20 mouse cellular contexts compared by ENCODE assay signal in genomic region chr13:82039623-82040022, GRCm38 (mm10).
DNase-seq lines count a peak whose midpoint lies in the region; ATAC-seq and TF ChIP-seq lines count a peak whose summit lies in the region.
"Had no signal": no experiment of that assay in that cellular context is flagged by ENCODE, and none has a peak within 500 bp of the region (broad histone marks: within the 10 kb centered on the region; RNA-seq: fewer than 3 reads in every experiment).

No protein-coding gene starts in this region.

- no peak for DNase-seq in gastrocnemius, adult 2 months
- DNase-seq in gastrocnemius, postnatal 36 days = no peak
- DNase-seq in left cerebral cortex, adult 2 months (ENCODE audit: extremely low spot score in 1 of 2, low spot score in 2 of 2) = no peak
- DNase-seq in left cerebral cortex, adult 8-10 months (ENCODE audit: low spot score in 2 of 2) = no peak
- DNase-seq in midbrain, postnatal 0 days (ENCODE audit: low spot score) = peak; percentile 15
- no peak for DNase-seq in left cerebral cortex, adult 9 months (ENCODE audit: low spot score in 2 of 2)
- DNase-seq: adrenal gland, adult 2 months; cerebellum, adult 8-10 months; kidney, adult 8-10 months; kidney, postnatal 36 days; lung, adult 18-20 months; right cerebral cortex, postnatal 25 days had no signal

- no peaks in the 10 kb centered on the region for H3K36me3 ChIP-seq in midbrain, postnatal 0 days (ENCODE audit: insufficient read depth, low read length)
- H3K36me3 ChIP-seq in midbrain, embryonic 15.5 days (replicated peaks) = no peaks in the 10 kb centered on the region
- H3K36me3 ChIP-seq: embryonic facial prominence, embryonic 13.5 days; heart, embryonic 13.5 days; midbrain, embryonic 12.5 days; neural tube, embryonic 15.5 days had no signal

- H3K27ac ChIP-seq in gastrocnemius, adult 2 months = no peak overlapping the region
- H3K27ac ChIP-seq in left cerebral cortex, adult 2 months = no peak overlapping the region
- H3K27ac ChIP-seq in midbrain, postnatal 0 days (ENCODE audit: low read depth, low read length) = no peak overlapping the region
- H3K27ac ChIP-seq in midbrain, embryonic 15.5 days = no peak overlapping the region
- H3K27ac ChIP-seq in cortical plate, adult 2 months (ENCODE audit: insufficient read depth, low read length) = no peak overlapping the region
- H3K27ac ChIP-seq: embryonic facial prominence, embryonic 13.5 days; heart, embryonic 13.5 days; macrophage; midbrain, embryonic 12.5 days; neural tube, embryonic 15.5 days had no signal

- TF ChIP-seq POLR2A in cortical plate, adult 2 months (IDR thresholded peaks at IDR 0.05; ENCODE audit: extremely low read depth, insufficient read depth, low read length) = no peak

- no peaks in the 10 kb centered on the region for H3K4me1 ChIP-seq in midbrain, postnatal 0 days (ENCODE audit: insufficient read depth, low read length)
- no peaks in the 10 kb centered on the region for H3K4me1 ChIP-seq in midbrain, embryonic 15.5 days
- no peaks in the 10 kb centered on the region for H3K4me1 ChIP-seq in cortical plate, adult 2 months (ENCODE audit: control insufficient read depth, insufficient read depth, low read length)
- H3K4me1 ChIP-seq: heart, embryonic 13.5 days; midbrain, embryonic 12.5 days; neural tube, embryonic 15.5 days had no signal

- H3K9ac ChIP-seq in midbrain, postnatal 0 days (replicated peaks; ENCODE audit: low read length, poor library complexity, severe bottlenecking) = no peak overlapping the region
- no peak overlapping the region for H3K9ac ChIP-seq in midbrain, embryonic 15.5 days
- H3K9ac ChIP-seq: embryonic facial prominence, embryonic 13.5 days; heart, embryonic 13.5 days; midbrain, embryonic 12.5 days; neural tube, embryonic 15.5 days had no signal

- TF ChIP-seq CTCF in gastrocnemius, adult 2 months (IDR thresholded peaks at IDR 0.05) = peak; percentile 30; the same call in 1 of the 2 replicates
- TF ChIP-seq CTCF in left cerebral cortex, adult 2 months (IDR thresholded peaks at IDR 0.05) = peak; percentile 22
- TF ChIP-seq CTCF in midbrain, postnatal 0 days (IDR thresholded peaks at IDR 0.05) = peak; percentile 52
- 0 out of 2 replicates have a peak, but pooled peaks have one; percentile 9 for TF ChIP-seq CTCF in cortical plate, adult 2 months (IDR thresholded peaks at IDR 0.05; ENCODE audit: extremely low read depth, insufficient read depth, low read length)

- H3K27me3 ChIP-seq in midbrain, postnatal 0 days (ENCODE audit: insufficient read depth, low read length) = no peaks in the 10 kb centered on the region
- no peaks in the 10 kb centered on the region for H3K27me3 ChIP-seq in midbrain, embryonic 15.5 days (replicated peaks)
- H3K27me3 ChIP-seq: embryonic facial prominence, embryonic 13.5 days; heart, embryonic 13.5 days; midbrain, embryonic 12.5 days; neural tube, embryonic 15.5 days had no signal

- no peak overlapping the region for H3K4me3 ChIP-seq in gastrocnemius, adult 2 months
- no peak overlapping the region for H3K4me3 ChIP-seq in left cerebral cortex, adult 2 months
- H3K4me3 ChIP-seq in midbrain, postnatal 0 days (ENCODE audit: low read depth, low read length) = no peak overlapping the region
- H3K4me3 ChIP-seq in midbrain, embryonic 15.5 days = no peak overlapping the region
- no peak overlapping the region for H3K4me3 ChIP-seq in cortical plate, adult 2 months (ENCODE audit: insufficient read depth, low read length)
- H3K4me3 ChIP-seq: embryonic facial prominence, embryonic 13.5 days; heart, embryonic 13.5 days; midbrain, embryonic 12.5 days; neural tube, embryonic 15.5 days had no signal

- WGBS in midbrain, postnatal 0 days = 40% methylated on average over 2 of the region's 2 CpGs
- WGBS in midbrain, embryonic 15.5 days = 48% methylated on average over 2 of the region's 2 CpGs

- no peak overlapping the region for H3K4me2 ChIP-seq in midbrain, postnatal 0 days (ENCODE audit: low read depth, low read length, poor library complexity, severe bottlenecking)
- no peak overlapping the region for H3K4me2 ChIP-seq in midbrain, embryonic 15.5 days
- H3K4me2 ChIP-seq: embryonic facial prominence, embryonic 13.5 days; heart, embryonic 13.5 days; midbrain, embryonic 12.5 days; neural tube, embryonic 15.5 days had no signal

- no peak for ATAC-seq in midbrain, postnatal 0 days (ENCODE audit: low FRiP score)
- no peak for ATAC-seq in midbrain, embryonic 15.5 days (replicated peaks)
- ATAC-seq: forebrain, embryonic 16.5 days had no signal

- H3K9me3 ChIP-seq in midbrain, postnatal 0 days (ENCODE audit: low read length) = no peaks in the 10 kb centered on the region
- H3K9me3 ChIP-seq in midbrain, embryonic 15.5 days = no peaks in the 10 kb centered on the region
- H3K9me3 ChIP-seq: embryonic facial prominence, embryonic 13.5 days; heart, embryonic 13.5 days; midbrain, embryonic 12.5 days; neural tube, embryonic 15.5 days had no signal

- intact Hi-C loops in gastrocnemius, adult 2 months (cut with DNase I) = no loop called here
- intact Hi-C loops in gastrocnemius, postnatal 36 days (cut with DNase I) = no loop called here
- intact Hi-C loops in left cerebral cortex, adult 2 months (cut with DNase I) = no loop called here
